Mouse (Mus musculus) G1E (cell line): Measurements from ENCODE around the gene Nfkb1.

ENCODE experiments used
- CTCF ChIP-seq: IDR thresholded peaks from 2 replicates; pipeline ENCODE4 v1.5.1; 2012; ENCODE audit warnings: low read depth, low read length, inconsistent platforms, mixed read lengths
- GATA2 ChIP-seq: IDR thresholded peaks from 2 replicates; pipeline ENCODE4 v1.6.1; 2012; ENCODE audit warnings: low read depth, low read length, inconsistent platforms, borderline replicate concordance
- TAL1 ChIP-seq: conservative IDR thresholded peaks from 2 replicates; pipeline ENCODE4 v1.6.1; 2012; ENCODE audit warnings: low read depth, low read length, inconsistent platforms, mixed read lengths

DNA sequence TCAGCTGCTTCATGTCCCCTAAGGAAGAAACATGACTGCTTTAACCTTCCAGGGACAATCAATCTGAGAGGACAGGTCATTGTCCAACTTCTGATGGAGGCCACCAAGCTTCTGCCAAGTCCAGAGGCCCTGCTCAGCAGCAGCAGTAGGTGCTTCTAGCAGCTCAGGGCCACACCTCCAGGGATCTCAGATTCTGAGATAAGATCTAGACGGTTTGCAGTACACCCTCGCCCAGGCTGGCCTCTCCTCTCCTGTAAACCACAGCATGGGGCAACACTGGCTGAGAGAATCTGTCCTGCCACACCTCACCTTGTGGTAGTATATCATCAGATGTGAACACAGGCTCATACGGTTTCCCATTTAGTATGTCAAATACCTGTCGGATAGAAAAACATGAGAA, 100.9 kb downstream of the Nfkb1 start:
- TF ChIP-seq CTCF (no peak), GATA2 (no peak), TAL1 (no peak)
